Mouse (Mus musculus) midbrain, embryonic 11.5 days (tissue): ENCODE measurements around the gene Nos3. TPM values are rescaled to one million over a fixed set of nuclear protein-coding genes. Genes with fewer than 3 reads are reported as not detected.

Experiments
- ATAC-seq: fragments of 200-750 bp; cut with Nextera tagmentation; 2 replicates; pipeline ENCODE4 v1.8.0; 2017; ENCODE audit warnings: moderate TSS enrichment, moderate library complexity; ENCODE audit not compliant: low FRiP score
- DNase-seq: peaks from one replicate; pipeline ENCODE4 v3.0.0; 2015; ENCODE audit warnings: low spot score; ENCODE audit errors: missing footprints
- H3K27ac ChIP-seq: fragments of 300-500 bp; sonication (generic); 2 replicates; pipeline ENCODE4 v1.5.1; 2014; ENCODE audit warnings: low read depth, low read length
- H3K27me3 ChIP-seq: fragments of 300-500 bp; sonication (generic); 2 replicates; pipeline ENCODE4 v1.6.1; 2014; ENCODE audit warnings: mild to moderate bottlenecking, low read length, moderate library complexity, mixed read lengths; ENCODE audit not compliant: control insufficient read depth, insufficient read depth
- H3K36me3 ChIP-seq: fragments of 300-500 bp; sonication (generic); 2 replicates; pipeline ENCODE4 v1.6.1; 2014; ENCODE audit warnings: mild to moderate bottlenecking, low read length, moderate library complexity, mixed read lengths; ENCODE audit not compliant: control insufficient read depth, insufficient read depth
- H3K4me1 ChIP-seq: fragments of 300-500 bp; sonication (generic); 2 replicates; pipeline ENCODE4 v1.6.1; 2014; ENCODE audit warnings: low read length; ENCODE audit not compliant: control insufficient read depth, insufficient read depth
- H3K4me2 ChIP-seq: fragments of 300-500 bp; sonication (generic); 2 replicates; pipeline ENCODE4 v1.6.1; 2014; ENCODE audit warnings: mild to moderate bottlenecking, moderate library complexity
- H3K4me3 ChIP-seq: fragments of 300-500 bp; sonication (generic); 2 replicates; pipeline ENCODE4 v1.5.1; 2014; ENCODE audit warnings: low read depth, low read length
- H3K9ac ChIP-seq: fragments of 300-500 bp; sonication (generic); 2 replicates; pipeline ENCODE4 v1.6.1; 2014; ENCODE audit warnings: low read length
- H3K9me3 ChIP-seq: fragments of 300-500 bp; sonication (generic); 2 replicates; pipeline ENCODE4 v1.6.1; 2016; ENCODE audit warnings: low read length; ENCODE audit not compliant: control insufficient read depth
- WGBS: fragments of 180-500 bp; shearing (Covaris S2); extraction: QIAGEN DNeasy Blood & Tissue Kit; methylation state at CpG from one replicate; pipeline ENCODE4 v1.1.7; 2014; 5-methylcytosine and 5-hydroxymethylcytosine counted together
- polyA plus RNA-seq: library from polyadenylated mRNA; unstranded; fragments of >200 nt; fragmentation: Nextera tagmentation; extraction: Ambion mirVana; gene quantifications from 2 replicates; pipeline ENCODE4 v1.2.1, GENCODE M21; 2014

The Nos3 gene
- polyA plus RNA-seq, 1 experiment from 2014 or later: 5.5 TPM

DNA sequence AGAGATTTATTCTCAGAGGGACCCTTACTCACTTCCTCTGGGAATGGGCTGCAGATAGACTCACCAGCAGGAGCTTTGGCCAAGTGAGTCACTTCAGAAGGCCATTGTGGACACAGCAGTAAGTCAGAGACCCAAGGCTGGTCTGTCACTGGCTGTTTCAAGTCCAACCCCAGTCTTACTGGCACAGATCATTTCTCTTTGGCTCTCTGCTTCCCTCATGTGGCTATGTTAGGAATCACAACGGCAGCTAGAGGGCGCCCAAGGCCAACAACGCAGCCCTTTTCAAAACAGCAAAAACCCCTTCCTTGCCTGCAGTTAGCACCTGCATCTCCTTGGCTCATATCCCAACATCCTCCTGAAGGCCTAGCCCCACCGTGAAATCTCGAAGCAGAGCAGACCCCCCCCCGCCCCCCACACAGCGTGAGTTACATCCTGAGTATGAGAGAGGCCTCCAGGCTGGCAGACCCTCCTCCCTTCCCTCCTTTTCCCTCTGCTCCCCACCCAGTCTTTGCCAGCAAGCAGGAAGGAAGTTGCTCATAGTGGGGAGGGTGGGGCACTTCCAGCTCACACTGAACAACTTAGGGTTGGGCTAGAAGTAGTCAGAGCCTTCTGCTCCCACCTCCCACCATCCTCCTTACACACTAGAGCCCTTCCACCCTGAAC, 3.7 kb upstream of the Nos3 start:
- no peak overlapping the region for H3K27ac ChIP-seq
- no peak overlapping the region for H3K4me3 ChIP-seq
- ATAC-seq: peak; percentile 73
- H3K4me1 ChIP-seq: no peaks in the 10 kb centered on the region; the same call in 1 of the 2 replicates
- no peaks in the 10 kb centered on the region for H3K9me3 ChIP-seq
- H3K36me3 ChIP-seq: no peaks in the 10 kb centered on the region
- H3K9ac ChIP-seq: no peak overlapping the region
- 1% methylated on average over 7 of the region's 7 CpGs for WGBS
- no peak overlapping the region for H3K4me2 ChIP-seq
- no peaks in the 10 kb centered on the region for H3K27me3 ChIP-seq
- peak; percentile 99 for DNase-seq

DNA sequence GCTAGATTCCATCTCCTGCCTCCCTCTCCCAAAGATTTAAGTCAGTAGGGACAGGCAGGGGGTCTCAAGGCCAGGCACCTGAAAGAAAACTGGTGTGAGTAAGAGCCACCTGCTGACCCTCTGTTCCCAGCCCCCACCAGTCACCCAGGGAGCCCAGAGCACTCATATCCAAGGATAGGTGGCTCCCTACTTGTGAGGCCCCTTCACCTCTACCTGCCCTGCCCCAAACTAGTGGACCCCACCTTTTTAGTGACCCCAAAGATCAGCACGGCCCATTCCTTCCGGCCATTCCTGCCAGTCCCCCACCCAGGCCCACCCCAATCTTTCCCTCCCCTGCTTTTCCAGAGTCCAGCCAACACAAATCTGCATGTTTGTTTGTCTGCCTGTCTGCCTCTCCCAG, 1.1 kb upstream of the Nos3 start:
- DNase-seq (no peak), ATAC-seq (no peak)
- no peak overlapping the region for H3K27ac ChIP-seq
- 72% methylated on average over 2 of the region's 2 CpGs for WGBS
- H3K9ac ChIP-seq: no peak overlapping the region
- H3K4me1 ChIP-seq: no peaks in the 10 kb centered on the region; the same call in 1 of the 2 replicates
- no peaks in the 10 kb centered on the region for H3K9me3 ChIP-seq
- H3K27me3 ChIP-seq: no peaks in the 10 kb centered on the region
- H3K36me3 ChIP-seq: no peaks in the 10 kb centered on the region
- no peak overlapping the region for H3K4me2 ChIP-seq
- H3K4me3 ChIP-seq: no peak overlapping the region

DNA sequence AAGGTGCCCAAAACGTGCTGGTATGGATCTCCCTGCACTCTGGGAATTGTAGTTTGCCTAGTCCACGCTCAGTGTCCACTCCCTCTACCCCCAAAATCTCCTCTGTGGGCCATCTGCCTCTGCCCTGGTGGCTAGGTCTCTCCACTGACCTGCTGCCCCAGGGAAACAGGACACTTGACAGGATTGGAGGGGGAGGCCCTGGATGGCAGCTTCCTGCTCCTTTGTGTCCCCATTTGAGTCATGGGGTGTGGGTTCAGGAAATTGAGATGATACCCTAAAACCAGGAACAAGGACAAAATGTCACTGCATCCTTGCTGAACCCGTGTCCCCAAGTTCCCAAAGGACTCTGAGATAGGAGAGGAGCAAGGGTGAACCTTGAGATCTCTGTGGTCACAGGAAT, 549 bp upstream of the Nos3 start:
- H3K9me3 ChIP-seq: no peaks in the 10 kb centered on the region
- no peak for DNase-seq
- no peak overlapping the region for H3K4me3 ChIP-seq
- H3K4me2 ChIP-seq: no peak overlapping the region
- ATAC-seq: no peak
- no peaks in the 10 kb centered on the region; the same call in 1 of the 2 replicates for H3K4me1 ChIP-seq
- WGBS: 62% methylated on average over 3 of the region's 3 CpGs
- no peaks in the 10 kb centered on the region for H3K27me3 ChIP-seq
- H3K36me3 ChIP-seq: no peaks in the 10 kb centered on the region
- H3K27ac ChIP-seq: no peak overlapping the region
- no peak overlapping the region for H3K9ac ChIP-seq

- Histone ChIP-seq H3K36me3 (no peaks in the 10 kb centered on the region), H3K4me2 (no peak overlapping the region), H3K27ac (no peak overlapping the region), H3K9ac (no peak overlapping the region), H3K27me3 (no peaks in the 10 kb centered on the region), H3K9me3 (no peaks in the 10 kb centered on the region), H3K4me1 (no peaks in the 10 kb centered on the region; the same call in 1 of the 2 replicates), H3K4me3 (no peak overlapping the region)
- 83% methylated on average over 10 of the region's 10 CpGs for WGBS
- ATAC-seq (no peak), DNase-seq (no peak)
Observed at GRCm38 (mm10) chr5:24364963-24365362, 353 bp downstream of the Nos3 start.

- Histone ChIP-seq H3K4me1 (no peaks in the 10 kb centered on the region; the same call in 1 of the 2 replicates), H3K27ac (no peak overlapping the region), H3K36me3 (no peaks in the 10 kb centered on the region), H3K9me3 (no peaks in the 10 kb centered on the region), H3K9ac (no peak overlapping the region), H3K27me3 (no peaks in the 10 kb centered on the region), H3K4me2 (no peak overlapping the region), H3K4me3 (no peak overlapping the region)
- 50% methylated on average over 5 of the region's 5 CpGs for WGBS
- DNase-seq: no peak
- no peak for ATAC-seq
Observed at GRCm38 (mm10) chr5:24365528-24365927, 918 bp downstream of the Nos3 start.

- Histone ChIP-seq H3K27ac (no peak overlapping the region), H3K4me3 (no peak overlapping the region), H3K36me3 (no peaks in the 10 kb centered on the region), H3K27me3 (no peaks in the 10 kb centered on the region), H3K9me3 (no peaks in the 10 kb centered on the region), H3K9ac (no peak overlapping the region), H3K4me2 (no peak overlapping the region), H3K4me1 (no peaks in the 10 kb centered on the region; the same call in 1 of the 2 replicates)
- ATAC-seq (no peak), DNase-seq (no peak)
- 85% methylated on average over 9 of the region's 9 CpGs for WGBS
Observed at GRCm38 (mm10) chr5:24366426-24366825, 1.8 kb downstream of the Nos3 start.

GRCm38 (mm10) chr5:24369767-24370166, 5.2 kb downstream of the Nos3 start:
- no peaks in the 10 kb centered on the region for H3K4me1 ChIP-seq
- no peaks in the 10 kb centered on the region for H3K27me3 ChIP-seq
- no peaks in the 10 kb centered on the region for H3K36me3 ChIP-seq
- no peak overlapping the region for H3K9ac ChIP-seq
- 84% methylated on average over 9 of the region's 9 CpGs for WGBS
- ATAC-seq: no peak
- H3K4me3 ChIP-seq: no peak overlapping the region
- H3K27ac ChIP-seq: no peak overlapping the region
- no peak overlapping the region for H3K4me2 ChIP-seq
- DNase-seq: no peak
- H3K9me3 ChIP-seq: no peaks in the 10 kb centered on the region

GRCm38 (mm10) chr5:24373807-24374206, 9.2 kb downstream of the Nos3 start:
- 65% methylated on average over 5 of the region's 5 CpGs for WGBS
- Histone ChIP-seq H3K4me2 (no peak overlapping the region), H3K4me3 (no peak overlapping the region), H3K9ac (no peak overlapping the region), H3K27ac (no peak overlapping the region), H3K4me1 (no peaks in the 10 kb centered on the region), H3K27me3 (no peaks in the 10 kb centered on the region), H3K36me3 (no peaks in the 10 kb centered on the region), H3K9me3 (no peaks in the 10 kb centered on the region)
- ATAC-seq (no peak), DNase-seq (no peak)

GRCm38 (mm10) chr5:24374216-24374615, 9.6 kb downstream of the Nos3 start:
- DNase-seq: no peak
- Histone ChIP-seq H3K9ac (no peak overlapping the region), H3K9me3 (no peaks in the 10 kb centered on the region), H3K4me3 (no peak overlapping the region), H3K36me3 (no peaks in the 10 kb centered on the region), H3K27ac (no peak overlapping the region), H3K4me2 (no peak overlapping the region), H3K27me3 (no peaks in the 10 kb centered on the region), H3K4me1 (no peaks in the 10 kb centered on the region)
- ATAC-seq: no peak
- WGBS: 85% methylated on average over 6 of the region's 6 CpGs
